Mouse (Mus musculus): Measurements from ENCODE around the gene Pbrm1.

DNA sequence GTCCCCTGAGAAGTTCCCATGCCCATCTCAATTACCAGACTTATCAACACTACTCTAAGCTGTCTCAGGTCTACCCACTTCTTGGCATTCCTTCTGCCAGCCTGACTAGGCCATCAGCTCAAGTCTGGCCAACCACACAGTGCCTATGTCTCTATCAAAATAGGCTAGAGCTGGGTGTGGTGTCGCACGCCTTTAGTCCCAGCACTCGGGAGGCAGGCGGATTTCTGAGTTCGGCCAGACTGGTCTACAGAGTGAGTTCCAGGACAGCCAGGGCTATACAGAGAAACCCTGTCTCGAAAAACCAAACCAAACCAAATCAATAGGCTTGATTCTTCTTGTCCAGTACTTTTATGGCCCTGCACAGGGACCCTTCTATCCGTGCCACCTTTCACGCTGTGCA is 107.9 kb downstream of the Pbrm1 start:
- TF ChIP-seq POLR2A (IDR thresholded peaks at IDR 0.05; ENCODE audit: extremely low read depth, insufficient read depth, low read length) = no peak
- no peak for TF ChIP-seq CTCF (IDR thresholded peaks at IDR 0.05; ENCODE audit: extremely low read depth, insufficient read depth, low read length)
